Mouse (Mus musculus) stomach, embryonic 14.5 days (tissue): ENCODE measurements around the gene Tgfbi. TPM values are rescaled to one million over a fixed set of nuclear protein-coding genes. Genes with fewer than 3 reads are reported as not detected.

Experiments
- ATAC-seq: fragments of 200-750 bp; cut with Nextera tagmentation; 2 replicates; pipeline ENCODE4 v1.8.0; 2017; ENCODE audit warnings: low read depth, moderate TSS enrichment; ENCODE audit not compliant: insufficient number of reproducible peaks, insufficient read depth, low FRiP score
- H3K27ac ChIP-seq: fragments of 300-500 bp; sonication (generic); 2 replicates; pipeline ENCODE4 v1.5.1; 2014; ENCODE audit warnings: mild to moderate bottlenecking, low read length, moderate library complexity, mixed read lengths
- H3K27me3 ChIP-seq: fragments of 300-500 bp; sonication (generic); 2 replicates; pipeline ENCODE4 v1.6.1; 2014; ENCODE audit warnings: low read length, control low read depth, mixed read lengths; ENCODE audit not compliant: control insufficient read depth, insufficient read depth
- H3K36me3 ChIP-seq: fragments of 300-500 bp; sonication (generic); 2 replicates; pipeline ENCODE4 v1.6.1; 2014; ENCODE audit warnings: mild to moderate bottlenecking, control low read depth, low read length, moderate library complexity, mixed read lengths; ENCODE audit not compliant: control insufficient read depth, insufficient read depth
- H3K4me1 ChIP-seq: fragments of 300-500 bp; sonication (generic); 2 replicates; pipeline ENCODE4 v1.6.1; 2014; ENCODE audit warnings: low read length, control low read depth, mixed read lengths; ENCODE audit not compliant: control insufficient read depth, insufficient read depth
- H3K4me2 ChIP-seq: fragments of 300-500 bp; sonication (generic); replicated peaks from 2 replicates; pipeline ENCODE4 v1.6.1; 2014; ENCODE audit warnings: low read depth, low read length, control low read depth
- H3K4me3 ChIP-seq: fragments of 300-500 bp; sonication (generic); 2 replicates; pipeline ENCODE4 v1.5.1; 2014; ENCODE audit warnings: low read depth, low read length, control low read depth
- H3K9ac ChIP-seq: fragments of 300-500 bp; sonication (generic); replicated peaks from 2 replicates; pipeline ENCODE4 v1.6.1; 2014; ENCODE audit warnings: low read depth, mild to moderate bottlenecking, control low read depth, low read length, moderate library complexity, mixed read lengths
- H3K9me3 ChIP-seq: fragments of 300-500 bp; sonication (generic); 2 replicates; pipeline ENCODE4 v1.6.1; 2016; ENCODE audit warnings: low read depth, low read length, control low read depth; ENCODE audit not compliant: control insufficient read depth
- WGBS: fragments of 180-500 bp; shearing (Covaris S2); extraction: QIAGEN DNeasy Blood & Tissue Kit; methylation state at CpG from one replicate; pipeline ENCODE4 v1.1.7; 2014; 5-methylcytosine and 5-hydroxymethylcytosine counted together
- polyA plus RNA-seq: library from polyadenylated mRNA; unstranded; fragments of >200 nt; fragmentation: Nextera tagmentation; extraction: Ambion mirVana; gene quantifications from 2 replicates; pipeline ENCODE4 v1.2.1, GENCODE M21; 2014

Tgfbi gene
- polyA plus RNA-seq, 1 experiment from 2014 or later = 123 TPM

DNA sequence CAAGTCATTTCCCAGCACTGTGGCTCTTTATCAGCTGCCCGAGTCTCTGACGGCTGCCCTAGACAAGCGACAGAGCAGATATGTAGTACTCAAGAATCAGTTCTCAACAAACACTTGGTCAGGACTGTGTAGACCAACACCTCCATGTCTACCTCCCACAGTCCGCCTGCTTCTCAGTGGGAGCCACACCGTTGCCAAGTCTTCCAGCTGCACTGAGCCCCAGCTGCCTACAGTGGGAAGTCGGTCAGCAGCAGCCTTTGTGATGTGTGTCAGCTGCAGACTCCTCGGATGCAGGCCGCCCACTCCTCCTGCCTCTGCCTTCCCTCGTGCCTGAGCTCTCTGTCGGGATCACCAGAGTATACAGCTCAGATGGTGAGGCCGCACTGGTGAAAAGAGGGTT is 61.9 kb downstream of the Tgfbi start:
- WGBS = 36% methylated on average over 11 of the region's 11 CpGs
- no peak overlapping the region for H3K27ac ChIP-seq
- H3K9me3 ChIP-seq = no peaks in the 10 kb centered on the region
- H3K36me3 ChIP-seq = no peaks in the 10 kb centered on the region
- ATAC-seq = peak; percentile 71; the same call in 1 of the 2 replicates
- H3K4me2 ChIP-seq = no peak overlapping the region
- H3K4me1 ChIP-seq = no peaks in the 10 kb centered on the region; the same call in 1 of the 2 replicates
- no peak overlapping the region for H3K9ac ChIP-seq
- no peak overlapping the region for H3K4me3 ChIP-seq
- H3K27me3 ChIP-seq = no peaks in the 10 kb centered on the region

DNA sequence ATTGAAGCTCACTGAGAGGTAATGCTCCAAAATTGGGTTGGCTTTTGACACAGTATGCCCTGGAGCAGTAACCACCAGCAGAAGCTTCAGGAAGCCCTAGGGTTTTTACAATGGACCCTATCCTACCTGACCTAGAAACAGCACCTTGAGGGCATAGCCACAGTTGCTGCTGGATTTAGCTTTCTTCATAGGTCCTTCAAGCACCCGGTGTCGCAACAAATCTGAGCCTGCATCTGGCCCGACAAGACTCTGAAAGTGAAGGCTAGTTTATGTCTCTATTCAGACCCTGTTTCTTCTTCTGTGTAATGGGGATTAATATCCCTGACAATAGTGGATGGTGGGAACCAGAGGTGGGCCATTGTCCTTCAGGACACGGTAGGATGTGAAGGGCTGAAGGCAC is 68.4 kb downstream of the Tgfbi start:
- Histone ChIP-seq H3K4me3 (no peak overlapping the region), H3K4me1 (peaks cover 20% of the 10 kb centered on the region), H3K27ac (peak overlapping the region; percentile 11; the same call in 1 of the 2 replicates), H3K27me3 (no peaks in the 10 kb centered on the region), H3K9me3 (no peaks in the 10 kb centered on the region), H3K4me2 (no peak overlapping the region), H3K36me3 (no peaks in the 10 kb centered on the region), H3K9ac (no peak overlapping the region)
- WGBS = 82% methylated on average over 4 of the region's 4 CpGs
- no peak for ATAC-seq

DNA sequence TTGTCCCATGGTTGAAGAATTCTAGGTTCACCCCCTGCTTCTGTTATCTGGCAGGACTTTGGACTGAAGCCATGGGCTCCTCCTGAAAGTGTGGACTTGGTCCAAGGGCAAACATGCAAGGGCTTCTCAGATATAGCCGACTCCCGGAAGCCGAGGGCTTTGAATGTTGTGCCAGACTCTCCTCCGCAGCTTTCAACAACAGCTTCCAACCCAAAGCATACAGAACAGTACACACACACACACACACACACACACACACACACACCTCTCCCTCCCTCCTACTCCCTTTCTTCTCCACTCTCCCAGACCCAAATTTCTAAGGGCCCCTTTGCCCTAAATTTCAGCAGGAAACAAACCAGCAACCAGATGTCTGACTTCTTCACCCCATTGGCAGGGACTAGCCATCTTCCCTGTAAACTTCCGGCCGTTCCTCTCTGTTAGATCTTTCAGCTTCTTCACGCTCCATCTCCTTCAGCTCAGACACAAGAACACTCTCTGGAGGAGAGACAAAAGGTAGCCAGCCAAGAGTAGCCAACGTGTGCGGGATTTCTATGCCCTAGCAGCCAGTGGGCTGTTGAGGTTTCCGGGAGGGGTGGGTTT is 69.0 kb downstream of the Tgfbi start:
- peak overlapping the region; percentile 55; the same call in 1 of the 2 replicates for H3K27ac ChIP-seq
- H3K4me1 ChIP-seq = peaks cover 21% of the 10 kb centered on the region
- 26% methylated on average over 10 of the region's 10 CpGs for WGBS
- H3K4me2 ChIP-seq = no peak overlapping the region
- H3K9ac ChIP-seq = no peak overlapping the region
- H3K36me3 ChIP-seq = no peaks in the 10 kb centered on the region
- H3K27me3 ChIP-seq = no peaks in the 10 kb centered on the region
- H3K9me3 ChIP-seq = no peaks in the 10 kb centered on the region
- 0 out of 2 replicates have a peak, but pooled peaks have one; percentile 46 for ATAC-seq
- H3K4me3 ChIP-seq = no peak overlapping the region

DNA sequence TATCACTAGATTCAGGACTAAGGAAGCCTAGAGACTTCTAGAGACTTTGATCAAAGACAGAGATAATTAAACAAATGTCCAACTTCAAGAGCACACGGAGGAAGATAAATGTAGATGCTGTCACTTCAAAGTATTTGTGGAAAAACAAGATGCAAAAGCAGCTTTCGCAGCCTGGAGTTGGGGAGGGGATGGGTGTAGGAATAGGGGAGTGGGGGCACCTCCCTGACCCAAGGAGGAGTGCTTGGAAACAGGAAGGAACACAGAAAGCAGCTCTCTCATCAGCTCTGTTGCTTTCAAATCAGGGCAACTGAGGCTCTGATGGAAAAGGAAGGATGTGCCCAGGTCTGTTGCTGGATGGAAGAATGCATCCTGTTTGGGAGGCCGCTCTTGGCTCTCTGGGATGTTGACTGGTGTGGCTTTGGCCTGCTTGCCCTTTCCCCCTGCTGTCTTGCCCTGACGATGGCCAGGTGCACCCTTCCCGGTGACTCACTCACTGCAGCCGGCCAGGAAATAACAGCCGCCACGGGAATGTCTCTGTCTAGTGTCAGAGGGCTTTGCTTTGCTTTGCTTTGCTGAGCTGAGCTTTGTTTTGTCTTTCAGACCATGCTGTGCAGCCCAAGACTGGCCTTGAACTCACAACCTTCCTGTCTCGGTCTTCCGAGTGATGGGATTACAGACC is 69.6 kb downstream of the Tgfbi start:
- 41% methylated on average over 10 of the region's 10 CpGs for WGBS
- Histone ChIP-seq H3K9me3 (no peaks in the 10 kb centered on the region), H3K4me3 (no peak overlapping the region), H3K4me2 (no peak overlapping the region), H3K4me1 (peaks cover 21% of the 10 kb centered on the region), H3K27me3 (no peaks in the 10 kb centered on the region), H3K9ac (no peak overlapping the region), H3K36me3 (no peaks in the 10 kb centered on the region), H3K27ac (peak overlapping the region; percentile 55; the same call in 1 of the 2 replicates)
- ATAC-seq = peak; percentile 43; the same call in 1 of the 2 replicates

DNA sequence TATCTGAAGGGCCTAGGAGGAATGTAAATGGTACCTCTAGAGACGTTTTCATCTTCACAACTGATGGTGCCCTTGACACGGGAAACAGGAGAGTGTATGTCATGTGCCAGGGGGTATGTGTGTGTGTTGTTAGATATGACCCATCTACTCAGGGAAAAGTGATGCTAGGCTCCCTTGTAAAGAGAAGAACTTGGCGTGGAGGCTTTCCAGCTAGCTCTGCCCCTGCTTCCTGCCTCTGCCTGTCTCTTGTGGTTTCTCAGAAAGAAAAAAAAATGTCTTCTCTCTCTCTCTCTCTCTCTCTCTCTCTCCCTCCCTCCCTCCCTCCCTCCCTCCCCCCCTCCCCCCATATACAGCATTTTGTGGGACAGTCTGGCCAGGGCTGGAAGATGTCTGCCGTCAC is 72.6 kb downstream of the Tgfbi start:
- Histone ChIP-seq H3K27ac (peak overlapping the region; percentile 53; the same call in 1 of the 2 replicates), H3K9me3 (no peaks in the 10 kb centered on the region), H3K36me3 (no peaks in the 10 kb centered on the region), H3K4me2 (no peak overlapping the region), H3K9ac (no peak overlapping the region), H3K27me3 (no peaks in the 10 kb centered on the region), H3K4me3 (no peak overlapping the region), H3K4me1 (peaks cover 21% of the 10 kb centered on the region)
- ATAC-seq = no peak
- WGBS = 63% methylated on average over 4 of the region's 4 CpGs

DNA sequence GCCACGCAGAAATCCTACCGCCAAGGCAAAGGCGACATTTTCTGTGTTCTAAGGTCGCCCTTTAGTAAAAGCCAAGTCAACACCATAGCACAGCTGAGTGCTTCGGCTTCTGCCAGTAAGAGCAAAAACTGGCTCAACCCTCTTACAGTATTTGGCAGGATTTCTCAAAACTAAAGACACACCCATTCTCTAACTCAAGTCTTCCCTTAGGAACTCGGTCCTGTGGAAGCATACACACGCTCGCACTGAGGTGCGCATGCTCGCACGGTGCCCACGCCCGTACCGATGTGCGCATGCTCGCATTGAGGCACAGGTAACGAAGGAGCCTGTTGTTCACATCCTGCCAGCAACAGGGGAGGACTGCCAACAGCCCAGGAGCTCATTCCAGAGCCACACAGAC is 73.0 kb downstream of the Tgfbi start:
- H3K4me1 ChIP-seq = peaks cover 21% of the 10 kb centered on the region
- 77% methylated on average over 17 of the region's 17 CpGs for WGBS
- H3K9ac ChIP-seq = no peak overlapping the region
- H3K4me3 ChIP-seq = no peak overlapping the region
- ATAC-seq = no peak
- H3K4me2 ChIP-seq = no peak overlapping the region
- H3K27ac ChIP-seq = peak overlapping the region; percentile 53; the same call in 1 of the 2 replicates
- H3K9me3 ChIP-seq = no peaks in the 10 kb centered on the region
- no peaks in the 10 kb centered on the region for H3K36me3 ChIP-seq
- no peaks in the 10 kb centered on the region for H3K27me3 ChIP-seq

DNA sequence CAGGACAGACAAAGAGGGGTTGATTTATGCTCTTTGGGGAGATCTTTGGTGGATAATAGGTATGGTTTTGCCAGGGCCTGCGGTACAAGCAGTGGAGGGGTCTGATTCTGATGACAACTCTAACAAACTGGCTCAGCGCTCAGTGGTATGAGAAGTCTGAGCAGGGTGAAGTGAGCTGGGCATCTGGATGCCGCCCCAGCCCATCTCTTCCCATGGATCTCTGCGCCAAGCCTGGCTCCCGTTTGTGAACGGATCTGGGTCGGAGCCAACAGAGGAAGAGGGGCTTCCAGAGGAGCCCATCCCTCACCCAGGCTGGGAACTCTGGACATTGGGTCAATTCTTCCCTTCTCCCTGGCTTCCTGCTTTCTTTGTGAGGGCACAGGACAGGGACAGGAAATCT is 74.0 kb downstream of the Tgfbi start:
- no peak overlapping the region for H3K27ac ChIP-seq
- H3K9ac ChIP-seq = no peak overlapping the region
- WGBS = 94% methylated on average over 7 of the region's 7 CpGs
- no peaks in the 10 kb centered on the region for H3K36me3 ChIP-seq
- no peak overlapping the region for H3K4me3 ChIP-seq
- ATAC-seq = no peak
- peaks cover 16% of the 10 kb centered on the region for H3K4me1 ChIP-seq
- H3K27me3 ChIP-seq = no peaks in the 10 kb centered on the region
- H3K9me3 ChIP-seq = no peaks in the 10 kb centered on the region
- H3K4me2 ChIP-seq = no peak overlapping the region
